Mouse (Mus musculus) thymus, adult 18-20 months (tissue): ENCODE measurements around the gene Mdga1.

Source experiments
- DNase-seq, 2 experiments: peaks; one replicate each; pipeline ENCODE4 v3.0.0; 2022; ENCODE audit warnings: mixed read lengths in 2 of 2

Mdga1 gene

DNA sequence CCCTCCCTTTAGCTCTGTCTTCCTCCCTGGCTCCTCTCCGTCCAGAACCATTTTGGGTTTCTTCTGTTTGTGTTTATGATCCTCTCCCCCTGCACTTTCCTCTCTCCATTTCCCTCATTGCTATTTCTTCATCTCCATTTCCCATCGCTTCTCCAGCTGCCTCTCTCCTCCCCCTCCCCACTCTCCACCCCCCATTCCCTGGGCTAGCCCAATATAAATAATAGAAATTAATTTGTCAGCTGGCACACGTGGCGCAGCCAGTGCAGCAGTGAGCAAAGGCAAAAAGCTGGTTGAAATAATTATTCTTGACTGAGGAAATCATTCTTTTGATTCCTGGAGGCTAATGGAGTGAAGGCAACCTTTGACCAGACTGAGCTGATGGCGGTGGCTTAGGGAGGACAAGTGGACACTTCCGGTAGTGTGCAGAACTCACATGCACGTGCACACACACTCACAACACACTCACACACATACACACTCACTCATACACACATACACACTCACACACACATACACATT lies at the start of gene Mdga1:
TSS of gene Mdga1 (minus strand) at position 51 of the 519 bp plus-strand sequence.
- DNase-seq = no peak

DNA sequence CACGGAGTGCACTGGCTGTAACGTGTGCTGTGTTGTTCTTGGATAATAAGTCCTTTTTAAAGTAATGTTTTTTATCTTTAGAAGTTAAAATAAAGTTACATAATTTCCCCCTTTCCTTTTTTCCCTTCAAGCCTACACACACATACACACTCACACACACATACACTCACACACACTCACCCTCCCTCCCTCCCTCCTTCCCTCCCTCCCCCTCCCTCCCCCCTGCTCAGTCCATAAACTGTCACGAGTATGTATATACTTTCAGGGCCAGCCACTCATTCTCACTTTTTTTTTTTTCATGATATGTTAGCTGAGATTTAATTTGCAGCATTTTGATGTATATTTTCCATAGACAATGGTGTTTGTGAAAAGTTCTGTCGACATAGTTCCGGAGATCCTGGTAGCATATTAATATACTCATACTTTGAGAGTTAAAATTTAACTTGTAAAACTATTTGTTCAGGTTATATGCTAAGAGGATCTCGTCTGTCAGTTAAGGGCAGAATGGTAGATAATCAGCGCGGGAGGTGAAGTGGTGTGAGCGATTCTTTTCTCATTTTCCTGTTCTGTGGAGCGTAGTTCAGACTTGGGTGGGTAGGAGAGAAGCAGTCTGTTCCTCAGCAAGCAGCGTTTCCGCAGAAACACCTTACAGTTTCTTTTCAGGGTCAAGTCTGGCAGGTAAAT lies 49.2 kb upstream of the Mdga1 start:
- DNase-seq = no peak

DNA sequence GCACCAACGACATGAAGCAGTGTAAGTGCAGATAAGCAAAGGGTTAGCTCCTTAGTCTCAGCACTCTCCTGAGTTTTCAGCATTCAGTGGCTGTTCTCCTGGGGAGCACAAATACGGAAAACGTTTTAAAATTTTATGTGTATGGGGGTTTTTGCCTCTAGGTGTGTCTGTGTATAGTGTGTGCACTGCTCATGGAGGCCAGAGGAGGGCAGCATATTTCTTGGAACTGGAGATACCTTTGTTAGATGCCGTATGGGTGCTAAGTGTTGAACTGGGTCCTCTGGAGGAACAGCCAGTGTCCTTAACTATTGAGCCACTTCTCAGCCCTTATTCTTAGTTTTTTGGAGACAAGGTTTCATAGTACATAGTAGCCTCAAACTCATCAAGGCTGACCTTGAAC lies 44.8 kb upstream of the Mdga1 start:
- no peak for DNase-seq

DNA sequence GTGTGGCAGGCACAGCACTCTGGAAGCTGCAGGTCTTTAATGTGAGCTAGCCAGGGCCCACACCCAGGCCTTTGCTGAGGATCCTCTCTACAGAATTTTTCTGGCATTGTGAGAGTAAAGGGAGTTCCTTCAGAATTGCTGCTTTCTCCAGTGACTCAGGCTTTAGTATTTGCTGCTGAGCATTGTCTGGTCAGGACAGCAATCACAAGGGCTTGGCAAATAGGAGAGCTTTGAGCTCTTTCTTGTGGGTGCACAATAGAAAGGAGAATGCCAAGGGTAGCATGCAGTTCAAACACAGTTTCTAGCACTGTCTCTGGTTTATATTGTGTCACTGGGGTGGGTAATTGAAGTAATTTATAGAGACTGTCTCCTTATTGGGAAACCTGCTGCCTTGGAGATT lies 38.5 kb upstream of the Mdga1 start:
- no peak for DNase-seq

DNA sequence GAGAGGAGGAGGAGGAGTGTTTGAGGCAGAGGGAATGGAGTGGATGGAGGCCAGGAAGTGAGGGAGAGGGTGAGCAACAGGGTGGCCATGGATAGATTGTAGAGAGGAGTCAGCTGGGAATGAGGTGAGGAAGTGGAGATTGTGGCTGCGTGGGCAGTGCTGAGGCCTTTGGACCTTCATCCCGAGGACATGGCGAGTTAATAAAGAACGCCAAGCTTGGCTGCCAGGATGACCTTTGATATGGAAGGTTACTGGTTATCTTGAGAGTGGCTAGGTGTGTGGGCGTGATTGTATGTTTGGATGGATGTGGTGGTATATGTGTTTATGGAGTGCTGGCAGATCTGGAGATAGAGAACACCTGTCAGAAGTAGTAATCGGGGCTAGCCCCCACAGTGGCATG lies 38.0 kb upstream of the Mdga1 start:
- DNase-seq = no peak

DNA sequence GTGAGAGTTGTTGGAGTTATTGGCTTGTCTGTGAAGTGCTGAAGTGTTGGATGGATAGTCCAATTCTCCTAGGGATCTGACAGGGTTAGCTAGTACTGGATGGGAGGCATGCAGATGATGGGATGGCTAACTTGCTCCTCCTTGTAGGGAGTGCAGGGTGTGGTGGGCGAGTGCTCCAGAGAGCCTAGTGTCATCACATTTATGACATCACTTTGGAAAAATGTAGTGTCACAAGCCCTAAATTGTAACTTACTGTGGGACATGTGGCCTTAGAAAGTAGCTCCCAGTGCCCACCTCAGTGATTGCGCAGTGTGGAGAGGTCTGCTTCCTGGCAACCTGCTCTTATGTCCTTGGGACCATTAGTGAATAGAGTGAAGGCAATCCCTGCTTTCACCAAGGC lies 37.0 kb upstream of the Mdga1 start:
- no peak for DNase-seq

DNA sequence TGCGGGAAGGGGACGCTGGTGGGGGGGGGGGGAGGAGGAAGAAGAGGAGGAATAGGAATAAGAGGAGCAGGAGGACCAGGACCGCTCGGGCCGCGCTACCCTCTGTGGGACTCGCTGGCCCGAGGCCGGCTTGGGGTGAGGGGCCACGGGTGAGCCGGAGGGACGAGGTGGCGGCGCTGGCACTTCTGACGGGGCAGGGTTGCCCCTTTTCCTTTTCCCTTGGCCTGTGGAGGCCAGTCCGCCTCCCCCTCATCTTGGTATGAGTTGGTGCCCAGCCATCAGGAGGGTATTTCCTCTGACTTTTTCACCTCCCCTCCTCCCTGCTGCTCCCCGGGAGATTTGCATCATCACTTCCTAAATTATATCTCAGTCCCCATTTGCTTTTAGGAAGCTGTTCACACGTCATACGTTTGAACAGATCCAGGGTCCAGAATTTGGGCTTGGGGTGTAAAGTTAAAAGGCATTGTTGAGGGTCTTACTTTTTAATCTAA lies 35.6 kb upstream of the Mdga1 start:
- DNase-seq = peak; percentile 20 to 35

DNA sequence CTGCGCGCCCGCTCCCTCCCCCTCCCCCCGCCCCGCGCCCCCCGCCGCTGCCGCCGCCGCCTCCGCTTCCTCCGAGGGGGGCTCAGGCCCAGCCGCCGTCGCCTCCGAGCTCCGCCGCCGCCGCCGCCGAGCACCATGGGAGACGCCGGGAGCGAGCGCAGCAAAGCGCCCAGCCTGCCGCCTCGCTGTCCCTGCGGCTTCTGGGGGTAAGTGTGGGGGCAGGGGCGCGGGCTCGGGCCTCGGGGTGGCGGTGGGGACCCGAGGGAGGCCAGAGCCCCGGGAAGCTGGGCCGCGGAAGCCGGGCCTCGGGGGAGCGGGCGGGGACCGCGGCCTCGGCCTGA lies 35.2 kb upstream of the Mdga1 start:
- DNase-seq = no peak

DNA sequence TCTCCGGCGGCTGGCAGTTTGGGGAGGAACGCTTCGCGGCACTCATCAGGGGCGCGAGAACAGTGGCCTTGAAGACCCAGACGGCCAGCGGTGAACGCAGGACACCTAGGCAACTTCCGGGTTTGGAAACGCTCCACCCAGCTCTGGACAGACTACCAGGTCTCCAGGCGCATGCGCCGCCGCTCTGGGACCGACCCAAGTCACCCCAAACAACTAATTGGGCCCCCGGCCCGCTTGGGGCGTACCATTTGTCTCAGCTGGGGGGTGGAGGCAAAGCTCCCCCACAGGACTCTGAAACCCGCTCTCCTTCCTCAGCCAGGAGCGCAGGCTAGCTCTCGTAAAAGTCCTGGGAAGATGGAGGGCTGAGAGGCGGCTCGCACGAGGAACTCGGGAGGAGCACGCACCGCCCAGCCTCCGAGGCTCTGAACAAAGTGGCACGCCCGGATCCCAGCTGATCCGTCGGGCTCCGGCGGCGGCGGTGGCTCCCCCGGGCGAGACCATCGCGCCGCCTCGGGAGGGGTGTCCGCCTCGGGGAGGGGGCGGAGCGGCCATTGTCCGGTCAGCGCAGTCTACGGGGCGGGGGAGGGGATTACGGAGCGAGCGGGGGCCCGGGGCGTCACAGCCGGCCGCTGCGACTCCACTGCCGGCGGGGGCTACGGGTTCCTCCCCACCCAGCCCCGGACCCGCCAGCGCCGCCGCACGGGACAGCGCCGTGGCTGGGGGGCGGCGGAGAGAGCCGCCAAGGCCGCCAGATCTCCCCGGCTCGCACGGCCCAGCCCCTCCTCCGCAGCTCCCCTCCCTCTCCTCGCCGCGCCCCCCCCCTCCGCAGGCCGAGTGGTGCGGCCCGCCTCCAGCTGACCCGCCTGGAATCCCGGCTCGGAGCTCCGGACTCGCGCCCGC lies 34.6 kb upstream of the Mdga1 start, which contains the start of gene Zfand3:
TSS of gene Zfand3 (plus strand) at position 531 of the 900 bp plus-strand sequence.
- DNase-seq = peak; percentile 80 to 85

DNA sequence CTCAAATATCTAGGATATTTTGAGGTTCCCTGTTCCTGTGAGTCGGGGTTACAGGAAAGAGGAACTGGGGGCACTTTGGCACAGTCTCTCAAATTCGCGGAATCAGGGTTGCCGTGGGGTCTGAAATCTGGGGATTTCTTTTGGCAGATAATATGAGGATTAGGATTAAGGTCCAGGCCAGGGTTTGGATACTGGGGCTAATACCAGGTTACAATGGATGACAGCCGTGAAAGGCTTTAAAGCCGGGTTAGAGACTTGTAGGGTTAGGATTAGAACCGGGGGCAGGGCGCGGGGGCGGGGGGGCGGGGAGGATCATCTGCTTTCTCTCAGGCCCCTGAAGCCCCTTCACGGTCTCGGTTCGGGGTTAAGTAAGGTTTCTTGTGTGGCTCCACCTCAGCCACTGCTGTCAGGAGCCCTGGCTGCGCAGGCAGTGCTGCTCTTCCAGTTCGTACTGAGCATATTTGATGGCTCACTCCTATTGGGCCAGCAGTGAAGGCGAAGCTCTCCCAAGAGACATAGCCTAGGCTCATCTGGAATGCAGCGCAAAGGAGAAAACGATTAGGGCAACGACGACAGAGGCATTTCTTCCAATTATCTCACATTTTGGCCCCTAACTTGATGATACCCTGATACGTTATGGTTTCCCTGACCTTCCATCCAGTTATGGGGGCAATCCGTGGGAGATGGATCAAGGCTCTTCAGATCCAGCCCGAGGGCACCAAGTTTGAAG lies 28.8 kb upstream of the Mdga1 start:
- no peak for DNase-seq

DNA sequence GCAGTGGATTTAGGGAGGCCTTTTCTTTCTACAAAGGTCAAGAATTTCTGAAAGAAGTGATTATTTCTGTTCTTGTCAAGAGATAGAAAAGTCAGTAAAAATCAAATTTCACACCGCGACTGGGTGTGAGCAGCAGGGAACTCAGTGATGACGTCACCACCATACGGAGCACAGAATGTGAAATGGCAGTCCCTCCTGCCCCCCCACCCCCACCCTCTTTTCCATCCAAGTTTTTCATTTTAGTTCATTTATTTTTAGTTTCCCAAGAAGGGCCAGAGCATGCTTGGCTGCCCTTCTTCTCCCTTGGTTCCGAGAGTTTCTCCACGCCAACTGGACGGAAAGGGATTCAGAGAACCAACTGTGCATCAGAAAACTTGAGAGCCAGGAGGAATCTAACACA lies 27.8 kb upstream of the Mdga1 start:
- no peak for DNase-seq

DNA sequence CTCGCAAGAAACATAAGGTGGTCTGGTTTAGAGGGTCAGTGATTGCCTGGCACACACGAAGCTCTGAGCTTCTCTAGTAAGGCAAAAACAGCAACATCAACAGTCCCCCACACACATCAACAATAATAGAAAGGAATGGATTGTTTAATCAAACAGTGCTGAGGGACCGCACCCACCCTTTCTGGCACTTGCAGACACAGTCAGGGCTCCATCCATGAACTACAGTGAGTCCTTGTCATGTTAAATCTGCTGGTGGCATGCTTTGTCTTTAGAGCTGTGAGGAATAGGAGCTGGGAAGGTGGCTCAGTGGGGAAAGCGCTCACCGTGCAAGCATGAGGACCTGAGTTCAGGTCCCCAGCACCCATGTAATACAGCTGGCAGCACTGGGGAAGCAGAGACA lies 26.1 kb upstream of the Mdga1 start:
- DNase-seq = no peak

DNA sequence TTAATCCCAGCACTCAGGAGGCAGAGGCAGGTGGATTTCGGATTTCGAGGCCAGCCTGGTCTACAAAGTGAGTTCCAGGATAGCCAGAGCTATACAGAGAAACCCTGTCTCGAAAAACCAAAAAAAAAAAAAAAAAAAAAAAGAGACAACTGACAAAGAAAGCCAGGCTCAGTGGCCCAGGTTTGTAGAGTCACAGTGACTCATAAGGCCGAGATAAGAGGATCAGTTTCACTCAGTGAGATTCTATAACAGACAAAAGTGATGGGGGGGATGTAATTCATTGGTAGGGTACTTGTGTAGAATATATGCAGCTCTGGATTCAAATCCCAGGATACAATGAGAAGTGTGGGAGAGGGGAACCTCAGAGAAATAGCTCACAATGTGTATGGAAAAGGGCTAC lies 24.6 kb upstream of the Mdga1 start:
- DNase-seq = no peak

DNA sequence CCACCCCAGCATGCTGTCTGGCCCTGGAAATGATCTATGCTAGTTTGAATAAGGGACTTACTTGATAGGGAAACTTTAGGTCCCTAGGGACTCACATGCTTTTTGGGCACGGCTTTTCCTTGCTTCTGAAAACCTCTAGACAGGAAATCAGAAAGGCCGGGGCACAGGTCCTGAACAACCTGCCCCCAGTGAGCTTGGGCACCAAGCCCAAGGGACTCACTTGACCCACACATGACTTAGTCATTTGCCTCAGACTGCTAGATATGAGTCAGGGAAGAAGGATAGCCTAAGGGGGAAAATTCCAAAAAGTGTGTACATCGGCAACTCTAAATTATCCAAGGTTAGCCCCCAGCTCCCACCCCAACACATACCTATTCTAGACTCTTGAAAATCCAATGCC lies 24.1 kb upstream of the Mdga1 start:
- no peak for DNase-seq

DNA sequence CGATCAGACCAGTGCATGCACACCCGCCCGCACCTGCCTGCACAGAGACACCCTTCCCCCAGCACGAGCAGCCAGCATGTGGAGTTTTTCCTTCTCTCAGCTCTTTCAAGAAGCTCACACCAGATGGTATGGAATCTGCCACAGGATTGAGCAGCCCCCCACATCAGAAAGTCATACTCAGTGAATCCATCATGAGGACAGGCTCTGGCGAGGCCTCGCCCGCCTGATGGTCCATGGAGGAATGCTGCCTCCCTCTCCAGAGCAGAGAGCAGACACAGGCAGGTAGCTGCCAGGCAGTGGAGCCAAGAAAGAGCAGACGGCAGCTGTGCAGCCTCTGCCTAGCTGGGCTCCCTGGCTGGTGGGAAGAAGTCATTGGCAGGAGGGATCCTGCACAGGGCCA lies 23.6 kb upstream of the Mdga1 start:
- no peak for DNase-seq

DNA sequence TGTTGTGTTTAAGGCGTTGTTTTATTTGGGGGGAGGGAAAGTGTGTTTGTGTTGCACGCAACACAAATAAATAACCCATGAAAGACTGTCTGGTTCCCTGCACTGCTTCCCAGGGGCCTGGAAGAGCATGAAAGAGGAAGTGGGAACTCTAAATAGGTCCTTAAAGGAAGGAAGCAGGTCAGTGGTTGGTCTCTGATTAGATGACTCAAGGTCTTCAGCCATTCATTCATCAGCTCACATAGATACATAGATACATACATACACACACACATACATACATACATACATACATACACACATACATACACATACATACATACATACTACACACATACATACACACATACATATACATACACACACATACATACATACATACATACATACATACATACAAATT lies 21.0 kb upstream of the Mdga1 start:
- DNase-seq = no peak

DNA sequence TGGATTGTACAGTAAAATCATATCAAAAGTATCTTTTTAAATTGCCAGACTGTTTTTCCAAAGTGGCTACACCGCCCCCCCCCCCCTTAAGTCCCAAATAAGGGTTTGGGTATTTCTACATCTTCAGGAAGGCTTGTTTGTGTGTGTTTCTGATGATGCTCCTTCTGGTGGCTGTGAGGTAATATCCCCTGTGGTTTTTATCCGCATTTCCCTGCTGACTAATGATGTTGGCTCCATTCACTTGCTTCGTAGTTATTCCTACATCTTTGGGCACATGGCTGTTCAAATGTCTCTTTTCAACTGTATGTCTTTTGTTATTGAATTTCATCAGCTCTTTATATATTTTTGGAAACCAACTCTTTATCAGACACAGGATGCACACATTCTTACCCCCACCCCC lies 20.2 kb upstream of the Mdga1 start:
- no peak for DNase-seq

DNA sequence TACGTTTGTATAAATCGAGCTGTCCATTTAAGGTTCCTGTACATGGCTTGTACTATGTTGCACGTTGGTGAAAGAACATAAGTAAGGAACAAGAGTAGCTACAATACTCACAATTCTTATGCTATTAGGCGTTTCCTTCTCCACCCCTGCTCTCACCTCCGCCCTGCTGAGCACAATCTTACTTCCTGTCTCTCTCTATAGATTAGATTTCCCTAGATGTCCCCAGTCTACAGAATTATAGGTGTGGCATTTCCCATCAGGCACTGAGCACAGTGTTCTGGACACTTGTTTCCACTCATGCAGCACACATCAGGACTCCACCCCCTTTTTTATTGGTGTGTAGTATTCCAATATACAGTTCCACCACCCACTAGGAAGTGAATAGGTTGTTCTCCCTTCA lies 19.8 kb upstream of the Mdga1 start:
- no peak for DNase-seq

DNA sequence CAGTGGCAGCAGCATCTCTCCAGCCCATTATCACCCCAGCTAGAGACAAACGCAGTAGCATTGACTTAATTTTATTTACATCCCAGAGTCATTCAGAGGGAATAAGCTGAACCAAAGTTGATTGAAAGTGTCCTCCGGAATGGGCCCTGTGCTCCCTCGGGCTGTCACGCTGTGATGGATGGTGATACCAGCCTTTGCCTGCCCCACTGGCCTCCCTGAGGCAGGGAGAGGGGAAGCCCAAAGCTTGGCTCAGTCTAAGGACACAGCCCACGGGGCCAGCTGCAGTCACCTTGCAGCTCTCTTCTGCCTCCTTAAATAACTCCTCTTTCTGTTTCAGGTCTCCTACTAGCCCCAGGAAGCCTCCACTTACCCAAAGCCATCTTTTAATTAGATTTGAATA lies 18.3 kb upstream of the Mdga1 start:
- DNase-seq = no peak

DNA sequence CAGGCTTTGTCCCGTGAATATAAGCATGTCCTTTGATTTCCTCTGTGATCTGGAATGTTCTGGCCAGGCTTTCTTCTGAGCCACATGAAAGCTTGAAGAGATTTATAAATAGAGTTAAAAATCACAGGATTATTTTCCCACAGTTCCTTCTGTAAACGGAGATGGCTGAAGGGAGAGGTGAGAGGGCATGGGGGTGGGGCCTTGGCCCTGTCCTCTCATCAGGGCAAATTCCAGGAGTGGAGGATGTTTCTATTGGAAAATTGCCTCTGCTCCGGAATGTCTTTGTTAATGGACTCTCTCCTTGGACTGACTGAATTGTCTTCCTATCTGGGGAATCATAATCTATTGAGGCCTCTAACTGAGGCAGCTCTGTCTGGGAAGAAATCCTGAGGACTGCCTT lies 15.6 kb upstream of the Mdga1 start:
- DNase-seq = no peak

DNA sequence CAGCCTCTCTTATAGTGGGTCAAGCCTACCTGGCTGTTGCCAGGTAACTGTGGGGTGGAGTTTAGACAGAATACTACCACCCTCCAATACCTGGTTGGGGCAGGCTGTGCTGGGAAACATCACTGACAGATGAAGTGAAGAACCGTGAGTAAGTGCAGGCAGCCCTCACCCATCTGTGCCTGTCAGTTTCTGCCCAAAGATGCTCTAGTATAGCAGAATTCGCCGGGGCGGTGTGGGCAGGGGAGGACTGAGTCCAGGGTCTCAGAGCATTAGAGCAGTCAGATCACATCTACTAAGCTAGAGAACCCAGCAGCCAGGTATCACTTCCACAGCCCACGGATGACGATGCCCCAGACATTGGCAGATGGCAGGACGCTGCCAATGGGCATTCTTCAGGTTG lies 15.0 kb upstream of the Mdga1 start:
- no peak for DNase-seq

DNA sequence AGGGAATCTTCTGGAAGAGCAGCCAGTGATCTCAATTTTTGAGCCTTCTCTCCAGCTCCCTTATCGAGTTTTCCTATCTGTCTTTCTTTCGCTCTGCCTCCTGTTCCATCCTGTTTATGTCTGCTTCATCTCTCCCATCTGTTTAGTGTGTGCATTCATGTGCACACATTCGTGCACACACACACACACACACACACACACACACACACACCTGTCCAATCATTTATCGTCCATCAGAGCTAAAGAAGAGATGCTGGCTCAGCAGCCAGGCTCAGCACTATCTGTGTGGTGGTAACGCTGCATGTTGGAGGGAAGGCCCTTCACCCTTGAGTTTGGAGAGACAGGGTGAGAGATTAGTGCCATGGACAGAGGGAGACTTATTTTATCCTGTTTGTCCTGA lies 13.3 kb upstream of the Mdga1 start:
- no peak for DNase-seq

DNA sequence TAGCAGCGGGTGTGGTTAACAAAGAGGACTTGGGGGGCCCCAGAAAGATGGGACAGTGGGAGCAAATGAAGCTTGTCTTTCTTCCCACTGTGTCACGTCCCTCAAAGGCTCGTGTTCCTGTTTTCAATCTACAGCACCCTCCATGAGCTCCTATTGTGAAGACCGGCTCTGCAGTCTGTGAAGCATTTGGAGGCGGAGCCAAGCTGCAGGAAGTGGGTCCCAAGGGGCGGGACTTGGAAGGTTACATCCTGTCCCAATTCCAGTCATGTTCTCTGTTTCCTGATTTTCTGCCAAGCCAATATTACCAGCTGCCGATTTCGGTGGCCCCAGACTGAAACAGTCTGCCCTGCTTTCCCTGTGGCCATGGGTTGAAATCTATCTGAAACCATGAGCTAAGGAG lies 11.7 kb upstream of the Mdga1 start:
- DNase-seq = no peak
